Mouse (Mus musculus): ENCODE results near the gene Klf4. TPM values are rescaled to one million over a fixed set of nuclear protein-coding genes. Genes with fewer than 3 reads are reported as not detected.
A peak's percentile ranks its signal among the peaks of the same experiment; 100 is the strongest.

Klf4 gene
- polyA plus RNA-seq (2014; fragmentation: Nextera tagmentation; extraction: Ambion mirVana) = 2.6 and 2.8 TPM in 2 replicates

DNA sequence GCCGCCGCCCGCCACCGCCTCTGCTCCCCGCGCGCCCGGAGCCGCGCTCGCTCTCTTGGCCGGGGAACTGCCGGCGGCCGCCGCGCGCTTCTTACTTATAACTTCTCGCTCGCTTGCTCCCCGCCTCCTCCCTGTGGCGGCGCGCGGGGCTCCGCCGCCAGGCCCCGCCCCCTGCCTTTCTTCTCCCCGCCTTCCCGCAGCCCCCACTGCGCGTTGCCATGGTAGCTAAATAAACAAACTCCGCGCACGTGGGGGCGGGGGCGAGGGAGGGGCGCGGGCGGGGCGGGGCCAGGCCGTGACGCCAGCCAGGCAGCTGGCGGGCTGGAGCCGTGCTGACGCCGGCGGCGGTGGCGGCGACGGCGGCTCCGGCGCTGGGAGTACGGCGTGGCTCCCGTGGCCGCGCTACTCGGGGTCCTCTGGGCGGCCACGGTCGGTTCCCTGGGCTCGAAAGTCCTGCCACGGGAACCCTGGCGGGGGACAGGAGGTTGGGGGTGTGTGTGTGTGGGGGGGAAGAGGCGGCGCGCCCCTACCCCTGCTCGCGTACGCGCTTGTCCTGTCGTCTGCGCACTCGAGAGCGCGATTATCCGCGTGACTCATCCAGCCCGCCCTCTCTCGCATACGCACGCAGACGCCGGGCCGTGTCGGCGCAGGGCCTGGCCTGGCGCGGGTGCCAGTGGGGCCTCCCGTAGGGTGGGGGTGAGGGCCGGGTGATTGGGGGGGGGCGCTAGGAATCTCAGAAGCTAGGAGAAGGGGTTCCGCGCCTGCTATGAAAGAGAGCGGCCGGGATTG, at the start of gene Klf4:
Gene Klf4, minus strand, starts transcription at position 60 of the 789 bp plus-strand sequence.
- Histone ChIP-seq H3K36me3 (ENCODE audit: control insufficient read depth, insufficient read depth, low read length) (no peaks in the 10 kb centered on the region), H3K9me3 (ENCODE audit: control insufficient read depth, low read length) (no peaks in the 10 kb centered on the region), H3K27ac (ENCODE audit: low read depth, low read length) (peak within 1 kb of the TSS; percentile 87), H3K9ac (replicated peaks; ENCODE audit: low read depth, low read length) (peak within 1 kb of the TSS; percentile 78), H3K4me2 (ENCODE audit: low read depth, low read length) (peak within 1 kb of the TSS; percentile 92), H3K4me1 (ENCODE audit: control insufficient read depth, insufficient read depth, low read length) (peaks cover 16% of the 10 kb centered on the region; the same call in 1 of the 2 replicates), H3K27me3 (ENCODE audit: control insufficient read depth, insufficient read depth, low read length) (peaks cover 10% of the 10 kb centered on the region), H3K4me3 (ENCODE audit: low read depth, low read length) (peak within 1 kb of the TSS; percentile 59)
- WGBS = 0% methylated on average over 55 of the region's 99 CpGs
- ATAC-seq (ENCODE audit: low read depth) = peak; percentile 93

DNA sequence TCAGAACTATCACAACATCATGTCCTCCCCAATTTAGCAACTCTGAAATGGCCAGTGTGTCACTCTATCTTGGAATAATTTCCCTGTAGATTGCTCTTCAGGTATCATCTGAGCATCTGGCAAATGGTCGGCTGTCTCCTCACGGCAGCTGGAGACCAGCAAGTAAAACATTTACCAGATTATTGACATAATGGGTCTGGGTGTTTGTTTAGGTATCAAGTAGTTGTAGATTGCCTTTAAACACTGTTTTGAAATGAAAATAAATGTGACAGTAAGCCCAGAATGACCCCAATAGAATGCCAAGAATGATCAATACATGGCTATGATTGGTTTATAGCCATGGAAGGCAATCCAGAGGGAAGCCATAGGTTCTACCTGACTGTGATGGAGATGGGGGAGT, 39.2 kb upstream of the Klf4 start:
- H3K4me3 ChIP-seq (ENCODE audit: low read depth, low read length) = no peak overlapping the region
- no peak overlapping the region for H3K4me2 ChIP-seq (ENCODE audit: low read depth, low read length)
- H3K27me3 ChIP-seq (ENCODE audit: control insufficient read depth, insufficient read depth, low read length) = no peaks in the 10 kb centered on the region
- 72% methylated on average over 2 of the region's 2 CpGs for WGBS
- H3K9me3 ChIP-seq (ENCODE audit: control insufficient read depth, low read length) = no peaks in the 10 kb centered on the region
- H3K4me1 ChIP-seq (ENCODE audit: control insufficient read depth, insufficient read depth, low read length) = no peaks in the 10 kb centered on the region
- no peak for ATAC-seq (ENCODE audit: low read depth)
- H3K9ac ChIP-seq (replicated peaks; ENCODE audit: low read depth, low read length) = no peak overlapping the region
- H3K27ac ChIP-seq (ENCODE audit: low read depth, low read length) = no peak overlapping the region
- H3K36me3 ChIP-seq (ENCODE audit: control insufficient read depth, insufficient read depth, low read length) = no peaks in the 10 kb centered on the region

DNA sequence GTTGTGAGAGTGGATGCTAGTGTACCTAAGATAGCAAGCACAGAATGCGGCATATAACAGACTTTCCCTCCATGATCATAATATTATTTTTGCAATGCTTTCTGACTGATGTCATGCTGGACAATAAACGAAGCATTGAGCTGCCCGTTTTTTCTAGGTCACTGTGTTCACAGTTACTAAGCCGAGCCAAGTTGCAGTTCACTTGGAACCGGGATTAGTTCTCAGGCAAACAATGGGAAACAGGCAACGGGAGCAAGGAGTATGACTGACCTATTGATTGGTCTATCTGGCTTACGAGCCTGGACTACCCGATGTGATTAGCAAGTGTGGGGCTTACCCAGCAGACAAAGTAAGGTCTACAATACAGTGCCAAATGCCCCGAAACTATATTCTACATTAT, 35.7 kb upstream of the Klf4 start:
- H3K36me3 ChIP-seq (ENCODE audit: control insufficient read depth, insufficient read depth, low read length) = no peaks in the 10 kb centered on the region
- no peaks in the 10 kb centered on the region for H3K4me1 ChIP-seq (ENCODE audit: control insufficient read depth, insufficient read depth, low read length)
- no peaks in the 10 kb centered on the region for H3K27me3 ChIP-seq (ENCODE audit: control insufficient read depth, insufficient read depth, low read length)
- no peaks in the 10 kb centered on the region for H3K9me3 ChIP-seq (ENCODE audit: control insufficient read depth, low read length)
- H3K27ac ChIP-seq (ENCODE audit: low read depth, low read length) = no peak overlapping the region
- no peak overlapping the region for H3K4me3 ChIP-seq (ENCODE audit: low read depth, low read length)
- 68% methylated on average over 9 of the region's 9 CpGs for WGBS
- H3K4me2 ChIP-seq (ENCODE audit: low read depth, low read length) = no peak overlapping the region
- no peak overlapping the region for H3K9ac ChIP-seq (replicated peaks; ENCODE audit: low read depth, low read length)
- ATAC-seq (ENCODE audit: low read depth) = no peak

DNA sequence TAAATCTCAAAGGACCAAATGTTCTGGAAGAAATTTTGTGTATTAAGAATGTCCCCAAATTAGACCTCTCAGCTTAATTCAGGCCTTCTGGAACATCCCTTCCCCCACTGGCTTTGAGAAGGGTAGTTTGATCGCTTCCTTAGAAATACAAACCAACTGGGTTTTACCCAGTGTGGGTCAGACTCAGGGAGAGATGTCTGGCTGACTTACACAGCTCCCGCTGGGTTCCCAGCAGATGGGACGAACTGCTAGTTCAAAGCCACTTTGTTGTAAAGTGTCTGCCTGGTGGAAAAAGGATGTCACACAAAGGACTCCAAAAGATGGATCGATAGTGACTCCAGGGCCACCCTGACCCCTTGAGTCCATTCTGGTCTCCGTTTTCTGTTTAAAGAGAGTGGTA, 35.3 kb upstream of the Klf4 start:
- no peak overlapping the region for H3K27ac ChIP-seq (ENCODE audit: low read depth, low read length)
- no peak overlapping the region for H3K4me2 ChIP-seq (ENCODE audit: low read depth, low read length)
- H3K4me1 ChIP-seq (ENCODE audit: control insufficient read depth, insufficient read depth, low read length) = no peaks in the 10 kb centered on the region
- H3K27me3 ChIP-seq (ENCODE audit: control insufficient read depth, insufficient read depth, low read length) = no peaks in the 10 kb centered on the region
- H3K9me3 ChIP-seq (ENCODE audit: control insufficient read depth, low read length) = no peaks in the 10 kb centered on the region
- H3K4me3 ChIP-seq (ENCODE audit: low read depth, low read length) = no peak overlapping the region
- WGBS = 55% methylated on average over 5 of the region's 5 CpGs
- ATAC-seq (ENCODE audit: low read depth) = no peak
- H3K36me3 ChIP-seq (ENCODE audit: control insufficient read depth, insufficient read depth, low read length) = no peaks in the 10 kb centered on the region
- no peak overlapping the region for H3K9ac ChIP-seq (replicated peaks; ENCODE audit: low read depth, low read length)

DNA sequence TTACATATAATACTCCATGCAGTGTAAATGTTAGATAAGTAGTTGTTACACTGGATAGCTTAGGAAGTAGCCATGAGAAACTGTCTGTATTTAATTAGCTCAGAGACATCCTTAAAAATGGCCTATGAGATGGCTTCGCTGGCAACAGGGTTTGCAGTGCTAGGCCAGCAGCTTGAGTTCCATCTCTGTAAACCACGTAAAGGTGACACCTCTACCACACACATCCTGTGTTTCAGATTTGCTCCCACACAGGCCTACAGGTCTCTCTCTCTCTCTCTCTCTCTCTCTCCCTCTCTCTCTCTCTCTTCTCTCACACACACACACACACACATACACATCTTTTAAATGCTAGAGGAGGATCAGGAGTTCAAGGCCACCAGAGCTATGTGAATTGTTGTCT, 32.1 kb upstream of the Klf4 start:
- H3K4me3 ChIP-seq (ENCODE audit: low read depth, low read length) = no peak overlapping the region
- H3K4me1 ChIP-seq (ENCODE audit: control insufficient read depth, insufficient read depth, low read length) = no peaks in the 10 kb centered on the region
- WGBS = 86% methylated on average over 2 of the region's 2 CpGs
- no peak overlapping the region for H3K4me2 ChIP-seq (ENCODE audit: low read depth, low read length)
- H3K9ac ChIP-seq (replicated peaks; ENCODE audit: low read depth, low read length) = no peak overlapping the region
- H3K36me3 ChIP-seq (ENCODE audit: control insufficient read depth, insufficient read depth, low read length) = no peaks in the 10 kb centered on the region
- H3K27ac ChIP-seq (ENCODE audit: low read depth, low read length) = no peak overlapping the region
- ATAC-seq (ENCODE audit: low read depth) = no peak
- H3K9me3 ChIP-seq (ENCODE audit: control insufficient read depth, low read length) = no peaks in the 10 kb centered on the region
- no peaks in the 10 kb centered on the region for H3K27me3 ChIP-seq (ENCODE audit: control insufficient read depth, insufficient read depth, low read length)

DNA sequence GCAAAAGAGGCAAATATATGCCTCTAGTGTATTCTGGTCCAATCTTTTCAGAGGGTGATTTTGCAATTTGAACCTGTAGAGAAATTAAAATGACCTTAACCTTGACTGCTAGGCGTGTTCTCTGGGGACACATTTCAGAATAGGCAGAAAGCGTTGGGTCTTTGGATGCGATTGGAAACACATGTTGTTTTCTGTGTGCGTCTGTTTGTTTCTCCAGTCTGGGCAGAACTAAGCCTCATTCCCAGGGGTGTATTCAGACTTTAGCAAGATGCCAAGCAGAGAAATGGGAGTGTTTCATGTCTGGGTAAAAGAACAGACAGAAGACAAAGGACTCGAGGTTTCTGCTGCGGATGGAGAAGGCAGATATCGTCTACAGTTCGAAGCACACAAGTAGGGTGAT, 30.8 kb upstream of the Klf4 start:
- no peaks in the 10 kb centered on the region for H3K4me1 ChIP-seq (ENCODE audit: control insufficient read depth, insufficient read depth, low read length)
- no peak overlapping the region for H3K9ac ChIP-seq (replicated peaks; ENCODE audit: low read depth, low read length)
- no peak overlapping the region for H3K27ac ChIP-seq (ENCODE audit: low read depth, low read length)
- H3K9me3 ChIP-seq (ENCODE audit: control insufficient read depth, low read length) = no peaks in the 10 kb centered on the region
- H3K27me3 ChIP-seq (ENCODE audit: control insufficient read depth, insufficient read depth, low read length) = no peaks in the 10 kb centered on the region
- H3K4me3 ChIP-seq (ENCODE audit: low read depth, low read length) = no peak overlapping the region
- no peak overlapping the region for H3K4me2 ChIP-seq (ENCODE audit: low read depth, low read length)
- WGBS = 50% methylated on average over 8 of the region's 8 CpGs
- ATAC-seq (ENCODE audit: low read depth) = no peak
- H3K36me3 ChIP-seq (ENCODE audit: control insufficient read depth, insufficient read depth, low read length) = no peaks in the 10 kb centered on the region

DNA sequence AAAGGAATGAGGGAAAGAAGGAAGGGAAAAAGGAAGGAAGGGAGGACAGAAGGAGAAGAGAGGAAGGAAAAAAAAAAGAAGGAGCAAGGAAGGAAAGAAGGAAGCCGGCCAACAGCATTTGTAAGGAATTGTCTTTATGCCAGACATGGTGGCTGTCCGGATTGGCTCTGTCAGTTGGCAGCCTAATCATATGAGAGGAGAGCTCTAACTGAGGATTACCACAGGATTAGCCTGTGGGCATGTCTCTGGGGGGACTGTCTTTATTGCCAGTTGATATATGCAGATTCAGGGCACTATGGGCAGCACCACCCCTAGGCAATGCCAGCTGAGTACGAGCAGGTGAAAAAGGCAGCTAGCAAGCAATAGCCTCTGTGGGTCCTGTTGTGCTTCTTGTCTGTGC, 29.8 kb upstream of the Klf4 start:
- Histone ChIP-seq H3K4me3 (ENCODE audit: low read depth, low read length) (no peak overlapping the region), H3K9me3 (ENCODE audit: control insufficient read depth, low read length) (no peaks in the 10 kb centered on the region), H3K36me3 (ENCODE audit: control insufficient read depth, insufficient read depth, low read length) (no peaks in the 10 kb centered on the region), H3K9ac (replicated peaks; ENCODE audit: low read depth, low read length) (no peak overlapping the region), H3K27ac (ENCODE audit: low read depth, low read length) (no peak overlapping the region), H3K4me1 (ENCODE audit: control insufficient read depth, insufficient read depth, low read length) (no peaks in the 10 kb centered on the region), H3K27me3 (ENCODE audit: control insufficient read depth, insufficient read depth, low read length) (no peaks in the 10 kb centered on the region), H3K4me2 (ENCODE audit: low read depth, low read length) (no peak overlapping the region)
- WGBS = 58% methylated on average over 3 of the region's 3 CpGs
- ATAC-seq (ENCODE audit: low read depth) = peak; percentile 34; the same call in 1 of the 2 replicates

DNA sequence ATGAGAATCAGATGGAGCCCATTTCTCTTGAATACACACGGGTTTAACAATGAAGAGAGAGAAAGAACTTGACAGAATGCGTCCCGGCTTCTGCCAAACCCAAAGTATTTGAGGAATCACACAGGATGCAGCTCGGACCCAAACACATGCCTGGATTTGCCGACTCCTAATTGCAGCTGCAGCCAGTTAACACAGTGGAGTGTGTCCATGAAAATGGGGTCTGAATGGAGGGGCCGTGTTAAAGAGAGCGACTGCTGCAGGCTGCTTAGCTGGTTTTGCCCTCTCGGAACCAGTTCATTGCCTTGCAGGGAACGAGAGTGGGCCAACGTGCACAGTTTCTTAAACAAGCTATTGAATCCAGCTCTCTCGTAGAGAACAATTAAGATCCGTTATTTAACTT, 14.6 kb upstream of the Klf4 start:
- 35% methylated on average over 12 of the region's 12 CpGs for WGBS
- no peak for ATAC-seq (ENCODE audit: low read depth)
- Histone ChIP-seq H3K4me3 (ENCODE audit: low read depth, low read length) (no peak overlapping the region), H3K27me3 (ENCODE audit: control insufficient read depth, insufficient read depth, low read length) (no peaks in the 10 kb centered on the region), H3K9me3 (ENCODE audit: control insufficient read depth, low read length) (no peaks in the 10 kb centered on the region), H3K4me2 (ENCODE audit: low read depth, low read length) (no peak overlapping the region), H3K9ac (replicated peaks; ENCODE audit: low read depth, low read length) (no peak overlapping the region), H3K36me3 (ENCODE audit: control insufficient read depth, insufficient read depth, low read length) (no peaks in the 10 kb centered on the region), H3K27ac (ENCODE audit: low read depth, low read length) (no peak overlapping the region), H3K4me1 (ENCODE audit: control insufficient read depth, insufficient read depth, low read length) (no peaks in the 10 kb centered on the region)

DNA sequence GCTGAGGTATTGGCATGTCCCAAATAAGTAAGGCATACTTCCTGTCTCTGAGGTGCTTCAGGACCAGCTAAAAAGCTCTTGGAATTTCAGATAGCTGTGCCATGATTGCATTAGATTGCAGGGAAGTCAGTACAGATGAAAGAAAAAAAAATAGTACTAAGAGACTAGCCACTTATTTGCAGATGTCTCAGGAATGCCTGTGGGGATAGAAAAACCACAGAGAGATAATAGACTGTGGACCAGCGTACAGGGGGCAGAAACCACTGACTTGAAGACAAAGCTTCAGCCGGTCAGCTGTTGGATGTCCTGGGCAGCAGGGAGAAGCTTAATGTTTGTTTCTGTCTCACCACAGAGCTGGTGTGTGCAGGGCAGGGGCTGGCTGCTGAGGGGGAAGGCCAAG, 10.5 kb upstream of the Klf4 start:
- Histone ChIP-seq H3K4me1 (ENCODE audit: control insufficient read depth, insufficient read depth, low read length) (no peaks in the 10 kb centered on the region), H3K27ac (ENCODE audit: low read depth, low read length) (no peak overlapping the region), H3K9me3 (ENCODE audit: control insufficient read depth, low read length) (no peaks in the 10 kb centered on the region), H3K4me3 (ENCODE audit: low read depth, low read length) (no peak overlapping the region), H3K4me2 (ENCODE audit: low read depth, low read length) (no peak overlapping the region), H3K9ac (replicated peaks; ENCODE audit: low read depth, low read length) (no peak overlapping the region), H3K27me3 (ENCODE audit: control insufficient read depth, insufficient read depth, low read length) (no peaks in the 10 kb centered on the region), H3K36me3 (ENCODE audit: control insufficient read depth, insufficient read depth, low read length) (no peaks in the 10 kb centered on the region)
- 82% methylated on average over 2 of the region's 2 CpGs for WGBS
- ATAC-seq (ENCODE audit: low read depth) = no peak
